Mouse (Mus musculus) forebrain, embryonic 12.5 days (tissue): ENCODE data around the gene Ptbp1. TPM values are rescaled to one million over a fixed set of nuclear protein-coding genes. Genes with fewer than 3 reads are reported as not detected.
A peak's percentile ranks its signal among the peaks of the same experiment; 100 is the strongest.

ENCODE experiments used
- ATAC-seq: fragments of 200-750 bp; cut with Nextera tagmentation; 2 replicates; pipeline ENCODE4 v1.8.0; 2017; ENCODE audit warnings: moderate TSS enrichment; ENCODE audit not compliant: low FRiP score
- H3K27ac ChIP-seq: fragments of 300-500 bp; sonication (generic); 2 replicates; pipeline ENCODE4 v1.5.1; 2016; ENCODE audit warnings: mild to moderate bottlenecking
- H3K27me3 ChIP-seq: fragments of 300-500 bp; sonication (generic); 2 replicates; pipeline ENCODE4 v1.6.1; 2016; ENCODE audit warnings: mild to moderate bottlenecking
- H3K36me3 ChIP-seq: fragments of 300-500 bp; sonication (generic); replicated peaks from 2 replicates; pipeline ENCODE4 v1.6.1; 2016; ENCODE audit warnings: mild to moderate bottlenecking
- H3K4me1 ChIP-seq: fragments of 300-500 bp; sonication (generic); 2 replicates; pipeline ENCODE4 v1.6.1; 2016
- H3K4me2 ChIP-seq: fragments of 300-500 bp; sonication (generic); 2 replicates; pipeline ENCODE4 v1.6.1; 2016; ENCODE audit warnings: mild to moderate bottlenecking, moderate library complexity
- H3K4me3 ChIP-seq: fragments of 300-500 bp; sonication (generic); replicated peaks from 2 replicates; pipeline ENCODE4 v1.5.1; 2016; ENCODE audit warnings: mild to moderate bottlenecking
- H3K9ac ChIP-seq: fragments of 300-500 bp; sonication (generic); 2 replicates; pipeline ENCODE4 v1.6.1; 2016; ENCODE audit warnings: mild to moderate bottlenecking
- H3K9me3 ChIP-seq: fragments of 300-500 bp; sonication (generic); 2 replicates; pipeline ENCODE4 v1.6.1; 2016
- WGBS: fragments of 180-500 bp; shearing (Covaris S2); methylation state at CpG from one replicate; pipeline ENCODE4 v1.1.7; 2016; 5-methylcytosine and 5-hydroxymethylcytosine counted together
- polyA plus RNA-seq: library from polyadenylated mRNA; unstranded; fragments of >200 nt; fragmentation: Nextera tagmentation; extraction: Ambion mirVana; gene quantifications from 2 replicates; pipeline ENCODE4 v1.2.1, GENCODE M21; 2016

Gene Ptbp1
- polyA plus RNA-seq, 1 experiment from 2014 or later = 223 TPM

- Histone ChIP-seq H3K4me1 (peaks cover 15% of the 10 kb centered on the region), H3K36me3 (peaks cover 57% of the 10 kb centered on the region), H3K9me3 (no peaks in the 10 kb centered on the region), H3K4me2 (no peak overlapping the region), H3K27ac (no peak overlapping the region), H3K9ac (no peak overlapping the region), H3K4me3 (no peak overlapping the region), H3K27me3 (no peaks in the 10 kb centered on the region; the same call in 1 of the 2 replicates)
- no peak for ATAC-seq
- 92% methylated on average over 17 of the region's 17 CpGs for WGBS
These were observed 34.6 kb upstream of the Ptbp1 start for GRCm38 (mm10) chr10:79819606-79820005.

GRCm38 (mm10) chr10:79820277-79820676 lies 34.0 kb upstream of the Ptbp1 start:
- peaks cover 52% of the 10 kb centered on the region for H3K36me3 ChIP-seq
- no peak overlapping the region for H3K27ac ChIP-seq
- no peak for ATAC-seq
- no peak overlapping the region for H3K4me3 ChIP-seq
- no peak overlapping the region for H3K9ac ChIP-seq
- H3K4me2 ChIP-seq = no peak overlapping the region
- no peaks in the 10 kb centered on the region for H3K9me3 ChIP-seq
- 90% methylated on average over 8 of the region's 8 CpGs for WGBS
- peaks cover 15% of the 10 kb centered on the region for H3K4me1 ChIP-seq
- no peaks in the 10 kb centered on the region; the same call in 1 of the 2 replicates for H3K27me3 ChIP-seq

- H3K27ac ChIP-seq = no peak within 1 kb of the TSS
These were observed 33.4 kb upstream of the Ptbp1 start, which contains the start of gene Misp for GRCm38 (mm10) chr10:79820782-79821181. Gene Misp (plus strand): TSS chr10:79820989.

GRCm38 (mm10) chr10:79821731-79822130 lies 32.5 kb upstream of the Ptbp1 start:
- Histone ChIP-seq H3K27me3 (no peaks in the 10 kb centered on the region; the same call in 1 of the 2 replicates), H3K4me2 (no peak overlapping the region), H3K4me1 (peaks cover 15% of the 10 kb centered on the region), H3K9me3 (no peaks in the 10 kb centered on the region), H3K4me3 (no peak overlapping the region), H3K9ac (0 out of 2 replicates have a peak overlapping the region, but pooled peaks have one; percentile 17), H3K27ac (no peak overlapping the region), H3K36me3 (peaks cover 38% of the 10 kb centered on the region)
- WGBS = 84% methylated on average over 12 of the region's 12 CpGs
- ATAC-seq = no peak

More at GRCm38 (mm10) chr10:79820782-79821181, 33.4 kb upstream of the Ptbp1 start, which contains the start of gene Misp:
- peaks cover 47% of the 10 kb centered on the region for H3K36me3 ChIP-seq
- 68% methylated on average over 11 of the region's 11 CpGs for WGBS
- H3K4me2 ChIP-seq = no peak within 1 kb of the TSS
- no peak for ATAC-seq
- no peak within 1 kb of the TSS for H3K4me3 ChIP-seq
- H3K9me3 ChIP-seq = no peaks in the 10 kb centered on the region
- no peak within 1 kb of the TSS for H3K9ac ChIP-seq
- H3K27me3 ChIP-seq = no peaks in the 10 kb centered on the region; the same call in 1 of the 2 replicates
- H3K4me1 ChIP-seq = peaks cover 15% of the 10 kb centered on the region

GRCm38 (mm10) chr10:79822372-79822771 lies 31.9 kb upstream of the Ptbp1 start:
- H3K9ac ChIP-seq = 0 out of 2 replicates have a peak overlapping the region, but pooled peaks have one; percentile 17
- 0 out of 2 replicates have a peak, but pooled peaks have one; percentile 5 for ATAC-seq
- H3K9me3 ChIP-seq = no peaks in the 10 kb centered on the region
- H3K4me3 ChIP-seq = 0 out of 2 replicates have a peak overlapping the region, but pooled peaks have one; percentile 4
- WGBS = 32% methylated on average over 17 of the region's 17 CpGs
- H3K36me3 ChIP-seq = peaks cover 32% of the 10 kb centered on the region
- H3K4me1 ChIP-seq = peaks cover 15% of the 10 kb centered on the region
- no peaks in the 10 kb centered on the region; the same call in 1 of the 2 replicates for H3K27me3 ChIP-seq
- no peak overlapping the region for H3K4me2 ChIP-seq
- peak overlapping the region; percentile 53; the same call in 1 of the 2 replicates for H3K27ac ChIP-seq

GRCm38 (mm10) chr10:79823011-79823410 lies 31.2 kb upstream of the Ptbp1 start:
- peaks cover 13% of the 10 kb centered on the region for H3K4me1 ChIP-seq
- H3K27me3 ChIP-seq = no peaks in the 10 kb centered on the region; the same call in 1 of the 2 replicates
- H3K4me2 ChIP-seq = no peak overlapping the region
- H3K9me3 ChIP-seq = no peaks in the 10 kb centered on the region
- H3K27ac ChIP-seq = no peak overlapping the region
- no peak overlapping the region for H3K9ac ChIP-seq
- H3K4me3 ChIP-seq = no peak overlapping the region
- peaks cover 28% of the 10 kb centered on the region for H3K36me3 ChIP-seq
- 80% methylated on average over 6 of the region's 6 CpGs for WGBS
- ATAC-seq = no peak

- WGBS = 76% methylated on average over 6 of the region's 6 CpGs
- no peak overlapping the region for H3K27ac ChIP-seq
- no peaks in the 10 kb centered on the region for H3K9me3 ChIP-seq
- H3K27me3 ChIP-seq = peaks cover 2% of the 10 kb centered on the region; the same call in 1 of the 2 replicates
- H3K4me3 ChIP-seq = no peak overlapping the region
- peaks cover 7% of the 10 kb centered on the region; the same call in 1 of the 2 replicates for H3K4me1 ChIP-seq
- no peak overlapping the region for H3K4me2 ChIP-seq
- H3K36me3 ChIP-seq = peaks cover 14% of the 10 kb centered on the region
- H3K9ac ChIP-seq = no peak overlapping the region
- no peak for ATAC-seq
These were observed 29.8 kb upstream of the Ptbp1 start for GRCm38 (mm10) chr10:79824413-79824812.

GRCm38 (mm10) chr10:79831583-79831982 lies 22.6 kb upstream of the Ptbp1 start:
- H3K9me3 ChIP-seq = no peaks in the 10 kb centered on the region
- WGBS = 89% methylated on average over 3 of the region's 3 CpGs
- ATAC-seq = no peak
- peaks cover 2% of the 10 kb centered on the region; the same call in 1 of the 2 replicates for H3K27me3 ChIP-seq
- no peak overlapping the region for H3K9ac ChIP-seq
- H3K27ac ChIP-seq = no peak overlapping the region
- H3K4me2 ChIP-seq = no peak overlapping the region
- no peak overlapping the region for H3K4me3 ChIP-seq
- no peaks in the 10 kb centered on the region for H3K36me3 ChIP-seq
- no peaks in the 10 kb centered on the region for H3K4me1 ChIP-seq

- H3K27ac ChIP-seq = no peak overlapping the region
- no peak overlapping the region for H3K4me3 ChIP-seq
- H3K27me3 ChIP-seq = peaks cover 2% of the 10 kb centered on the region; the same call in 1 of the 2 replicates
- H3K4me2 ChIP-seq = no peak overlapping the region
- WGBS = 76% methylated on average over 7 of the region's 7 CpGs
- H3K36me3 ChIP-seq = no peaks in the 10 kb centered on the region
- ATAC-seq = no peak
- H3K4me1 ChIP-seq = no peaks in the 10 kb centered on the region
- H3K9me3 ChIP-seq = no peaks in the 10 kb centered on the region
- H3K9ac ChIP-seq = no peak overlapping the region
These were observed 22.0 kb upstream of the Ptbp1 start for GRCm38 (mm10) chr10:79832026-79832785.

- 74% methylated on average over 9 of the region's 9 CpGs for WGBS
- ATAC-seq = no peak
- peaks cover 2% of the 10 kb centered on the region; the same call in 1 of the 2 replicates for H3K27me3 ChIP-seq
- no peak overlapping the region for H3K4me3 ChIP-seq
- H3K36me3 ChIP-seq = no peaks in the 10 kb centered on the region
- H3K4me2 ChIP-seq = no peak overlapping the region
- no peak overlapping the region for H3K9ac ChIP-seq
- H3K4me1 ChIP-seq = no peaks in the 10 kb centered on the region
- no peaks in the 10 kb centered on the region for H3K9me3 ChIP-seq
- H3K27ac ChIP-seq = no peak overlapping the region
These were observed 21.4 kb upstream of the Ptbp1 start for GRCm38 (mm10) chr10:79832786-79833181.

- no peaks in the 10 kb centered on the region for H3K27me3 ChIP-seq
- H3K9ac ChIP-seq = peak overlapping the region; percentile 12; the same call in 1 of the 2 replicates
- no peak overlapping the region for H3K4me3 ChIP-seq
- ATAC-seq = peak; percentile 67
- no peaks in the 10 kb centered on the region for H3K9me3 ChIP-seq
- H3K4me1 ChIP-seq = no peaks in the 10 kb centered on the region
- peak overlapping the region; percentile 4; the same call in 1 of the 2 replicates for H3K4me2 ChIP-seq
- WGBS = 27% methylated on average over 9 of the region's 9 CpGs
- no peak overlapping the region for H3K27ac ChIP-seq
- H3K36me3 ChIP-seq = no peaks in the 10 kb centered on the region
These were observed 19.3 kb upstream of the Ptbp1 start for GRCm38 (mm10) chr10:79834769-79835398.

GRCm38 (mm10) chr10:79836918-79837317 lies 17.3 kb upstream of the Ptbp1 start:
- no peaks in the 10 kb centered on the region for H3K27me3 ChIP-seq
- H3K4me3 ChIP-seq = no peak overlapping the region
- no peak overlapping the region for H3K4me2 ChIP-seq
- no peak overlapping the region for H3K9ac ChIP-seq
- no peaks in the 10 kb centered on the region for H3K36me3 ChIP-seq
- no peak overlapping the region for H3K27ac ChIP-seq
- no peak for ATAC-seq
- H3K9me3 ChIP-seq = no peaks in the 10 kb centered on the region
- WGBS = 94% methylated on average over 3 of the region's 3 CpGs
- peaks cover 12% of the 10 kb centered on the region for H3K4me1 ChIP-seq
